Mouse (Mus musculus) liver, adult 2 months (tissue): ENCODE measurements around the gene Olfr521.

Experiments used
- CTCF ChIP-seq: fragments of 200-500 bp; IDR thresholded peaks from 2 replicates; pipeline ENCODE4 v1.5.1; 2011; ENCODE audit warnings: low read depth, low read length, control low read depth
- POLR2A ChIP-seq: fragments of 200-500 bp; IDR thresholded peaks from 2 replicates; pipeline ENCODE4 v1.6.1; 2011; ENCODE audit warnings: low read length, control low read depth; ENCODE audit not compliant: insufficient read depth; ENCODE audit errors: extremely low read depth

GRCm38 (mm10) chr7:99783421-99783820, 20.1 kb downstream of the Olfr521 start:
- no peak for TF ChIP-seq POLR2A
- TF ChIP-seq CTCF = no peak
